Mouse (Mus musculus) thymus, postnatal 14 days (tissue): ENCODE measurements at regions not wholly inside any gene's neighbourhood (a gene's known extent, or its start where the extent isn't known, plus 50 kb on each side); places are given as distances from the start of the nearest gene placed in this dataset.
A peak's percentile ranks its signal among the peaks of the same experiment; 100 is the strongest.

ENCODE experiments used
- DNase-seq: peaks from one replicate; pipeline ENCODE4 v3.0.0; 2021

- no peak for DNase-seq
Observed at GRCm38 (mm10) chr15:94049638-94050273, 415.5 kb downstream of the Adamts20 start.

DNA sequence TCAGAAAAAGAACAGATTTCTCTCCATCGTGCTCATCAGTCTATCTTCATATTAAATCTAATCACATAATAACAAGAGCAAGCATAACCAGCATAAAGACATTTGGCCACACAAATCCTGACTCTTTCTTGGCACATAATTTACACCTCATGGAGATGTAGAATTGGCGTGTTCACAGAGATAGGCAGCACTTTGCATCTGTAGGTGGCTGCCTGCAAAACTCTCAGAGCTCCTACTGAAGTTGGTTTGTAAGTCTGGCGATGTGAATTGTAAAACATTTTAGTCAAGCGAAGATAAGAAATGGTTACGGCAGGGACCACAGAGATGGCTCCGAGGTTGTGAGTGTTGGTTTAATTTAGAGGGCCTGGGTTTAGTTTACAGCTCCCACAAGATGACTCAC lies 419.0 kb downstream of the Adamts20 start:
- DNase-seq, result no peak

- no peak for DNase-seq
Observed at GRCm38 (mm10) chr15:94045131-94045756, 420.0 kb downstream of the Adamts20 start.

GRCm38 (mm10) chr15:94032957-94033356 lies 432.3 kb downstream of the Adamts20 start:
- no peak for DNase-seq

GRCm38 (mm10) chr15:94025996-94026696 lies 430.5 kb upstream of the Prickle1 start:
- DNase-seq, result no peak

DNA sequence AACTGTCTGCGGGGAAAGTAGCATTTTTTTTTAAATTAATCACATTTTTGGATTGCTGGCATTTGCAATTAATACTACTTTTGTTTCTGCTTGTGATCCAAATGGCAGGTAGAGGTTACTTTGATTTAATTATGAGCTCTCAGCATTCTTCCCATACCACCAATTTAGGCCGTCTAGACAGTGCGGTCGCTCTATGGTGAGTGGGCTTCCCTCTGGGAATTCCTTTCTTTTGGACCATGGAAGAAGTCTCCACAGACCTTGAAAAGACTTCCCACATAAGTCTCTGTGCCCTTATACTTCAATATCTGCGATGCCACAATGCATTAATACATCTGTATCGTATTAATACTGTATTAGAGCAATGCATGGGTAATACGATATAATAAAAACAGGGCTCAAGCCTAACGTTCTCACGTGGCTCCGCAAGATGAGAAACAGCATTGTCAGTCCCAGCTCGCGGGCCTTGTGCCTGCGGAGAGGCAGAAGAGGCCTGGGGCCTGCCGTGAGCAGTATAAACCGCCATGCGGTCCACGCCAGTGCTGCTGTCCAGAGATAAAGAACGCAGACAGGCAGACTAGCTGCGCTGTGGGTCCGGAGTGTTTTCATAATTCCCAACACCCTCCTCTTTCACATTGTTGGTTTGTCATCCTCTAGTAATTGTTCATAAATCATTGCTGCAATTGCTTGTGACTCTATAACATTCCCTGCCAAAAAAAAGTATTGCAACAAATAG lies 429.7 kb upstream of the Prickle1 start:
- no peak for DNase-seq

DNA sequence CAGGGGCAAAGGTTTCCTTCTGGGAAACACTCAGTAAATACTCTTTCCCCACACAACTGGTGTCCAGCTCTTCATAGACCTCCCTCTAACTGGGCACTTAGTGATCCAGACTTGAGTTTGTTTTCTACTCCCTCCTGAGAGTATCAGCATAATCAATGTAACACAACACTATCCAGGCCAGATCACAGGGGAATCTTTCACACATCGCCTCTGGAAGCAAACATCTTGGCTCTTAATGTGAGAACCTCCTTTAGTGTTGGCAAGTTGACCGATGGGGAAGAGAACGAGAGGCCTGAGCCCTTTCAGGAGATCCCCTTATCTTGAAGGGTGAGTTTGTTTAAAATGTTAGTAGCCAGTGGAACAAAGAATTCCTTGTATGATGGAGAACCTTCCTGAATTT lies 429.1 kb upstream of the Prickle1 start:
- no peak for DNase-seq

DNA sequence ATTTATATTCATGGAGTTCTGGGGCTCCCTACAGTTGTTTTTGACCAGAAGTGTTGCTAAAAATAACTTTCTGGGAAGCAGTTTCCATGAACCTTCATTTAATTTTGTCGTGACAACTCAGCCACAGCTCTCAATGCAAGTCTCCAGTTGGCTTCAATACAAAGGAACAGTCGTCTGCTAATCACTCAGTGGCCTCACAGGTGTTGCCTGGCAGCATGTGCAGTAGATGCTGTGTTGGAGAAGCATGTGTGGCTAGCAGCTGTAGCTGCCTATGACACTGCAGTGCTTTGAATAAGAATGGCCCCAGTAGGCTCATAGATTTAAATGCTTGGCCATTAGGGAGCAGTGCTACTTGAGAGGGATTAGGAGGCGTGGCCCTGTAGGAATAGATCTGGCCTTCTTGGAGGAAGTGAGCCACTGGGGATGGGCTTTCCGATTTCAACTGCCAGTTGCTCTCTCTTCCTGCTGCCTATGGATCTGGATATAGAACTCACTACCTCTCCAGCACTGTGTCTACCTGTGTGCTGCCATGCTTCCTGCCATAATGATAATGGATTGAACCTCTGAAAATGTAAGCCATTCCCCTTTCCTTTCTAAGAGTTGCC lies 428.5 kb upstream of the Prickle1 start:
- DNase-seq, result no peak

DNA sequence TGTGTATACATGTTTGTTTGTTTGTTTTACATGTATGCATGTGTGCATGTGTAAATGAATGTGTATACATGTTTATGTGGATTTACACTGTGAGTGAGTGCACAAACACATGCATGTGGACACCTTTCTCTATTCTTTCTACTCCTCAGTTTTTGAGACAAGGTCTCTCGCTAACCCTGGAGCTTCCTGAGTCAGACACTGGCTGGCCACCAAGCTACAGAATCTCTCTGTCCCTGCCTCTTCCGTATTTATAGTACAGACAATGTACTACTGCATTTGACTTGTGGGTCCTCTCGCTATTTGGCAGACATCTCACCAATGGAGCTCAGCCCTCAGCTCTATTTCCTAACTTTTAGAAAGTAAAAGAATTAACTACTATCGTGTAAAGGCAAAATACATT lies 427.8 kb upstream of the Prickle1 start:
- DNase-seq, result no peak

DNA sequence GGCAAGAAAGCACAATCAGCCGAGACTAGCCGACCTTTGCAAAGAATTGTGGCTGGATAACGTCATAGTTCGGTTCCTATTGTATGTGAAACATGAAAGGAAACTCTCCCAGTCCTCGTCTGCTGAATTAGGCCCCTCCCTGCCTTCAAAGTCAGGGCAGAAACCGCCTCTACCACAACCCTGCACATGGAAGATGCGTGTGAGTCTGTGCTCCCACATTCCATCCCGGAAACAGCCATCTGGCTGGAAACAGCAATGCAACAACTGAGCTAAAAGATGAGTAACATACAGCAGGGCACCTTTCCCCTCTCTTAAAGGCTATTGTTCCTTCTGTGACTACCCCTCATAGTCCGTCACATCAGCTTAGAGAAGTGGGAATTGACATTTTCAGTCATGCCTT lies 422.1 kb upstream of the Prickle1 start:
- no peak for DNase-seq

DNA sequence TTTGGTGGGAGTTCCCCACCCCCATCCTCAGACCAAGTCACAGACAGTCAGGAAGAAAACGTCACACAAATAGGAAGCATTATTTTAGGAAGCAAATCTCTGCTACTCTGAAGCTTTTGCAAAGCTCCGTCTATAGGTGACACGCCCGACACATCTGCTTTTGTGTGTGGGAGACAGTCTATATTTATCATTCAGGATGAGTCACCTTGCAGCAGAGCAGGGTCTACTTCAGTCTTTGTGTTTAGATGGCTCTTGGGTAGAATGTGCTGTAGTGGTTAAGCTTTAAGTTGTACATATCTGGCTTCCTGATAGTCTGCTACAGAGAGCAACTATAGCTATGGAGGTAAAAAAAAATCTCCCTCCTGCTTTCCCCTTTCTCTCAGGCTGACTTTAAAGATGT lies 415.8 kb upstream of the Prickle1 start:
- DNase-seq, result no peak

- DNase-seq, result no peak
Observed at GRCm38 (mm10) chr15:94006082-94006481, 410.4 kb upstream of the Prickle1 start.

GRCm38 (mm10) chr15:94004911-94005310 lies 409.2 kb upstream of the Prickle1 start:
- DNase-seq, result no peak

- DNase-seq, result no peak
Observed at GRCm38 (mm10) chr15:94003145-94003544, 407.5 kb upstream of the Prickle1 start.

DNA sequence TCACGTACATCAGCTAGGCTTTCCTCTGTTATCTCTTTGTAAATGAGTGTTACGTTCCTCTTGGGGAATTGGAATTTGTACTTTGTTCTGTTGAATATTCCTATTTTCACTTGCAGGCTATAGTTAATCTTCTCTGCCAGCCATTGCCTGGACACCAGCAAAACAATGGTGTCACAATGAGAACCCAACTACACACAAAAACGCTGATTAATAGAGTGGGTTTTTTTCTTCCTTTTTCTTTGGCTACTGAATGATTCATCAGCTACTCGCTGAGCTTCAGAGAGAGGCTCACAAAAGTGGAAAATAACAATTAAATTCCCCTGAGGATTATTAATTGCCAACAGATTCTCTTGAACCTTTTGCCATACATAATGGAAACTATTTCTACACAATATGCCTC lies 398.9 kb upstream of the Prickle1 start:
- DNase-seq, result no peak

- no peak for DNase-seq
Observed at GRCm38 (mm10) chr15:93990139-93990538, 394.4 kb upstream of the Prickle1 start.

GRCm38 (mm10) chr15:93988367-93988766 lies 392.7 kb upstream of the Prickle1 start:
- no peak for DNase-seq

GRCm38 (mm10) chr15:93986631-93987429 lies 391.1 kb upstream of the Prickle1 start:
- no peak for DNase-seq

- no peak for DNase-seq
Observed at GRCm38 (mm10) chr15:93982091-93982490, 386.4 kb upstream of the Prickle1 start.

DNA sequence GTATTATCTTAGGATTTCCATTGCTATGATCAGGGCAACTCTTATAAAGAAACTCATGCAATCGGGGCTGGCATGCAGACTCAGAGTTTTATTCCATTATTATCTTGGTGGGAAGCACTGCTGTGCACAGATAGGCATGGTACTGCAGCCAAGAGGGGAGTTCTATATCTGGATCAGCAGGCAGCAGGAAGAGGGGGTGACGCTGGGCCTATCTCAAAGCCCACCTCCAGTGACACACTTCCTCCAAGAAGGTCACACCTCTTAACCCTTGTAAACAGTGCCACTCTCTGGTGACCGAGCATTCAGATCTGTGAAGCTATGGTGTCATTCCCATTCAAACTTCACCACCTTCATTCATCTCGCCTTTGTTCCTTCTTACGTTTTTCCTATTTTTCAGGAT lies 381.8 kb upstream of the Prickle1 start:
- DNase-seq, result peak; percentile 61

GRCm38 (mm10) chr15:93974727-93975126 lies 379.0 kb upstream of the Prickle1 start:
- no peak for DNase-seq

GRCm38 (mm10) chr15:93972979-93973378 lies 377.3 kb upstream of the Prickle1 start:
- DNase-seq, result no peak
